Mouse (Mus musculus): ENCODE results near the gene Hyal2. TPM values are rescaled to one million over a fixed set of nuclear protein-coding genes. Genes with fewer than 3 reads are reported as not detected.

Hyal2 gene
- 67.8 and 97.3 TPM in 2 replicates for total RNA-seq (2014; rRNA removed; ENCODE audit: low replicate concordance)
- 58.6 and 60.5 TPM in 2 replicates for polyA plus RNA-seq (2015; fragmentation: Nextera tagmentation; extraction: Ambion mirVana)

GRCm38 (mm10) chr9:107567702-107568319 is at the start of gene Hyal2:
Gene Hyal2 (plus strand): TSS chr9:107567945.
- DNase-seq (ENCODE audit: low spot score) (no peak), ATAC-seq (ENCODE audit: insufficient read depth, low read depth) (no peak)
- TF ChIP-seq CTCF (IDR thresholded peaks at IDR 0.05; ENCODE audit: low read depth) (no peak), EP300 (IDR thresholded peaks at IDR 0.05; ENCODE audit: low read depth) (no peak)

GRCm38 (mm10) chr9:107520331-107520730 is 47.4 kb upstream of the Hyal2 start:
- Histone ChIP-seq H3K4me1 (ENCODE audit: control insufficient read depth, insufficient read depth) (no peaks in the 10 kb centered on the region), H3K4me3 (ENCODE audit: low read depth, low read length) (no peak overlapping the region), H3K9me3 (replicated peaks; ENCODE audit: control insufficient read depth, low read length) (no peaks in the 10 kb centered on the region), H3K4me2 (ENCODE audit: low read depth, low read length) (no peak overlapping the region), H3K36me3 (replicated peaks; ENCODE audit: control insufficient read depth, insufficient read depth, low read length) (no peaks in the 10 kb centered on the region), H3K27me3 (ENCODE audit: control insufficient read depth, insufficient read depth, low read length) (peaks cover 5% of the 10 kb centered on the region; the same call in 1 of the 2 replicates), H3K9ac (replicated peaks; ENCODE audit: low read depth, low read length) (no peak overlapping the region), H3K27ac (ENCODE audit: low read depth) (no peak overlapping the region)
- ATAC-seq (ENCODE audit: insufficient read depth, low read depth) (no peak), DNase-seq (ENCODE audit: low spot score) (no peak)
- TF ChIP-seq EP300 (IDR thresholded peaks at IDR 0.05; ENCODE audit: low read depth) (no peak), CTCF (IDR thresholded peaks at IDR 0.05; ENCODE audit: low read depth) (no peak)
- 64% methylated on average over 6 of the region's 6 CpGs for WGBS

More at GRCm38 (mm10) chr9:107567702-107568319, at the start of gene Hyal2:
- peak within 1 kb of the TSS; percentile 76 for H3K4me3 ChIP-seq (ENCODE audit: low read depth, low read length)
- H3K9me3 ChIP-seq (replicated peaks; ENCODE audit: control insufficient read depth, low read length): no peaks in the 10 kb centered on the region
- peak within 1 kb of the TSS; percentile 76 for H3K4me2 ChIP-seq (ENCODE audit: low read depth, low read length)
- peak within 1 kb of the TSS; percentile 90 for H3K27ac ChIP-seq (ENCODE audit: low read depth)
- H3K36me3 ChIP-seq (replicated peaks; ENCODE audit: control insufficient read depth, insufficient read depth, low read length): peaks cover 22% of the 10 kb centered on the region
- H3K4me1 ChIP-seq (ENCODE audit: control insufficient read depth, insufficient read depth): peaks cover 29% of the 10 kb centered on the region
- WGBS: 21% methylated on average over 18 of the region's 18 CpGs
- H3K27me3 ChIP-seq (ENCODE audit: control insufficient read depth, insufficient read depth, low read length): no peaks in the 10 kb centered on the region
- peak within 1 kb of the TSS; percentile 77 for H3K9ac ChIP-seq (replicated peaks; ENCODE audit: low read depth, low read length)

- WGBS: 59% methylated on average over 5 of the region's 5 CpGs
- no peaks in the 10 kb centered on the region for H3K9me3 ChIP-seq (replicated peaks; ENCODE audit: control insufficient read depth, low read length)
- no peaks in the 10 kb centered on the region for H3K36me3 ChIP-seq (replicated peaks; ENCODE audit: control insufficient read depth, insufficient read depth, low read length)
- ATAC-seq (ENCODE audit: insufficient read depth, low read depth): no peak
- H3K4me3 ChIP-seq (ENCODE audit: low read depth, low read length): peak overlapping the region; percentile 3; the same call in 1 of the 2 replicates
- no peak overlapping the region; the same call in 1 of the 2 replicates for H3K27ac ChIP-seq (ENCODE audit: low read depth)
- peak overlapping the region; percentile 38; the same call in 1 of the 2 replicates for H3K4me2 ChIP-seq (ENCODE audit: low read depth, low read length)
- 0 out of 2 replicates have a peak, but pooled peaks cover under 1% of the 10 kb centered on the region for H3K4me1 ChIP-seq (ENCODE audit: control insufficient read depth, insufficient read depth)
- peaks cover 12% of the 10 kb centered on the region for H3K27me3 ChIP-seq (ENCODE audit: control insufficient read depth, insufficient read depth, low read length)
- no peak for TF ChIP-seq CTCF (IDR thresholded peaks at IDR 0.05; ENCODE audit: low read depth)
- TF ChIP-seq EP300 (IDR thresholded peaks at IDR 0.05; ENCODE audit: low read depth): no peak
- no peak for DNase-seq (ENCODE audit: low spot score)
- no peak overlapping the region for H3K9ac ChIP-seq (replicated peaks; ENCODE audit: low read depth, low read length)
These were observed 46.6 kb upstream of the Hyal2 start for GRCm38 (mm10) chr9:107521190-107521589.

GRCm38 (mm10) chr9:107521711-107522399 is 45.9 kb upstream of the Hyal2 start:
- Histone ChIP-seq H3K4me1 (ENCODE audit: control insufficient read depth, insufficient read depth) (peaks cover 5% of the 10 kb centered on the region; the same call in 1 of the 2 replicates), H3K36me3 (replicated peaks; ENCODE audit: control insufficient read depth, insufficient read depth, low read length) (no peaks in the 10 kb centered on the region), H3K9me3 (replicated peaks; ENCODE audit: control insufficient read depth, low read length) (no peaks in the 10 kb centered on the region), H3K27ac (ENCODE audit: low read depth) (no peak overlapping the region; the same call in 1 of the 2 replicates), H3K9ac (replicated peaks; ENCODE audit: low read depth, low read length) (no peak overlapping the region), H3K4me3 (ENCODE audit: low read depth, low read length) (peak overlapping the region; percentile 3; the same call in 1 of the 2 replicates), H3K4me2 (ENCODE audit: low read depth, low read length) (peak overlapping the region; percentile 38), H3K27me3 (ENCODE audit: control insufficient read depth, insufficient read depth, low read length) (peaks cover 19% of the 10 kb centered on the region)
- no peak for DNase-seq (ENCODE audit: low spot score)
- peak; percentile 30; the same call in 1 of the 2 replicates for ATAC-seq (ENCODE audit: insufficient read depth, low read depth)
- WGBS: 28% methylated on average over 25 of the region's 25 CpGs
- TF ChIP-seq CTCF (IDR thresholded peaks at IDR 0.05; ENCODE audit: low read depth): no peak
- TF ChIP-seq EP300 (IDR thresholded peaks at IDR 0.05; ENCODE audit: low read depth): no peak

- DNase-seq (ENCODE audit: low spot score) (no peak), ATAC-seq (ENCODE audit: insufficient read depth, low read depth) (no peak)
- WGBS: 43% methylated on average over 2 of the region's 2 CpGs
- H3K36me3 ChIP-seq (replicated peaks; ENCODE audit: control insufficient read depth, insufficient read depth, low read length): no peaks in the 10 kb centered on the region
- no peaks in the 10 kb centered on the region for H3K9me3 ChIP-seq (replicated peaks; ENCODE audit: control insufficient read depth, low read length)
- H3K27me3 ChIP-seq (ENCODE audit: control insufficient read depth, insufficient read depth, low read length): peaks cover 23% of the 10 kb centered on the region
- TF ChIP-seq CTCF (IDR thresholded peaks at IDR 0.05; ENCODE audit: low read depth) (no peak), EP300 (IDR thresholded peaks at IDR 0.05; ENCODE audit: low read depth) (no peak)
- peak overlapping the region; percentile 38 for H3K4me2 ChIP-seq (ENCODE audit: low read depth, low read length)
- H3K4me3 ChIP-seq (ENCODE audit: low read depth, low read length): no peak overlapping the region
- peaks cover 5% of the 10 kb centered on the region; the same call in 1 of the 2 replicates for H3K4me1 ChIP-seq (ENCODE audit: control insufficient read depth, insufficient read depth)
- no peak overlapping the region for H3K27ac ChIP-seq (ENCODE audit: low read depth)
- H3K9ac ChIP-seq (replicated peaks; ENCODE audit: low read depth, low read length): no peak overlapping the region
These were observed 45.4 kb upstream of the Hyal2 start for GRCm38 (mm10) chr9:107522400-107522711.
